Mouse (Mus musculus) thymus, postnatal 14 days (tissue): ENCODE measurements around the gene C130050O18Rik.

Experiments
- DNase-seq: peaks from one replicate; pipeline ENCODE4 v3.0.0; 2021

C130050O18Rik gene

DNA sequence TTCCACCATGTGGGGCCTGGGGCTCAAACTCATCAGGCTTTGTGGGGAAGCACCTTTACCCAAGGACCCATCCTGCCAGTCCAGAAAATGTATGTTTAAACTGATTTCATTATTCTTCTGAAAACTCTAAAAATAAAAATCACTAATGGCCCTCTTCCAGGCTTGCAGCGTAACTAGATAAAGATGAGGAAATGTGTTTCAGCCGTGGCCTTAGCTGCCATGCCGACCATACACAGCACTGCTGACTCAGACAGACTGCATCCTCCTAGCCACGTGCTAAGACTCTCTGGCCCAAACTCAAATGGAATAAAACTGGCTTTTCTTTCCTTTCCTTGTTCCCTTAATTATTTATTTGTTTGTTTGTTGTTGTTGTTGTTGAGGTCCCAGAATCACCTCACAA is 59.8 kb downstream of the C130050O18Rik start:
- DNase-seq: no peak
